23 mouse cellular contexts compared by ENCODE assay signal in genomic region chr7:70165501-70165900, GRCm38 (mm10).
DNase-seq lines count a peak whose midpoint lies in the region; ATAC-seq lines count a peak whose summit lies in the region.
"Had no signal": no experiment of that assay in that cellular context is flagged by ENCODE, and none has a peak within 500 bp of the region (broad histone marks: within the 10 kb centered on the region; RNA-seq: fewer than 3 reads in every experiment).

No protein-coding gene starts in this region.

- no peak for DNase-seq in hindbrain, embryonic 10.5 days (ENCODE audit: low spot score)
- DNase-seq: adrenal gland, adult 2 months; adrenal gland, postnatal 14 days; cerebellum, adult 11 months; cerebellum, adult 2 months; cerebellum, adult 9-11 months; cerebellum, postnatal 25 days; gastrocnemius, postnatal 10 days; gastrocnemius, postnatal 36 days; heart, postnatal 10 days; heart, postnatal 36 days had no signal

- no peak overlapping the region for H3K9ac ChIP-seq in forebrain, embryonic 12.5 days
- H3K9ac ChIP-seq in forebrain, embryonic 15.5 days (replicated peaks), result no peak overlapping the region
- no peak overlapping the region for H3K9ac ChIP-seq in hindbrain, embryonic 13.5 days
- no peak overlapping the region for H3K9ac ChIP-seq in midbrain, embryonic 12.5 days (replicated peaks)
- no peak overlapping the region for H3K9ac ChIP-seq in midbrain, embryonic 16.5 days (ENCODE audit: low read depth, low read length)
- H3K9ac ChIP-seq: embryonic facial prominence, embryonic 12.5 days; embryonic facial prominence, embryonic 15.5 days; heart, embryonic 12.5 days; heart, embryonic 15.5 days; hindbrain, embryonic 15.5 days had no signal

- H3K27ac ChIP-seq in forebrain, embryonic 12.5 days, result peak overlapping the region; percentile 72
- no peak overlapping the region for H3K27ac ChIP-seq in forebrain, embryonic 15.5 days (replicated peaks)
- H3K27ac ChIP-seq in hindbrain, embryonic 10.5 days, result peak overlapping the region; percentile 56; the same call in 1 of the 2 replicates
- no peak overlapping the region for H3K27ac ChIP-seq in hindbrain, embryonic 13.5 days
- H3K27ac ChIP-seq in midbrain, embryonic 12.5 days (replicated peaks), result peak overlapping the region; percentile 63
- no peak overlapping the region for H3K27ac ChIP-seq in midbrain, embryonic 16.5 days (ENCODE audit: low read length)
- H3K27ac ChIP-seq: embryonic facial prominence, embryonic 12.5 days; embryonic facial prominence, embryonic 15.5 days; heart, embryonic 15.5 days; hindbrain, embryonic 15.5 days had no signal

- H3K4me3 ChIP-seq in forebrain, embryonic 12.5 days (replicated peaks), result no peak overlapping the region
- no peak overlapping the region for H3K4me3 ChIP-seq in forebrain, embryonic 15.5 days
- H3K4me3 ChIP-seq in hindbrain, embryonic 10.5 days, result no peak overlapping the region
- no peak overlapping the region for H3K4me3 ChIP-seq in hindbrain, embryonic 13.5 days
- H3K4me3 ChIP-seq in midbrain, embryonic 12.5 days, result no peak overlapping the region
- no peak overlapping the region for H3K4me3 ChIP-seq in midbrain, embryonic 16.5 days (ENCODE audit: low read depth, low read length)
- H3K4me3 ChIP-seq: embryonic facial prominence, embryonic 12.5 days; embryonic facial prominence, embryonic 15.5 days; heart, embryonic 12.5 days; heart, embryonic 15.5 days; hindbrain, embryonic 15.5 days had no signal

- peaks cover 76% of the 10 kb centered on the region for H3K27me3 ChIP-seq in forebrain, embryonic 12.5 days
- peaks cover 86% of the 10 kb centered on the region for H3K27me3 ChIP-seq in forebrain, embryonic 15.5 days
- H3K27me3 ChIP-seq in hindbrain, embryonic 10.5 days (ENCODE audit: insufficient read depth, poor library complexity, severe bottlenecking), result peaks cover 92% of the 10 kb centered on the region
- H3K27me3 ChIP-seq in hindbrain, embryonic 13.5 days, result peaks cover 31% of the 10 kb centered on the region
- H3K27me3 ChIP-seq in midbrain, embryonic 12.5 days, result peaks cover 80% of the 10 kb centered on the region
- peaks cover 56% of the 10 kb centered on the region for H3K27me3 ChIP-seq in midbrain, embryonic 16.5 days (ENCODE audit: control insufficient read depth, insufficient read depth, low read depth, low read length)
- H3K27me3 ChIP-seq: embryonic facial prominence, embryonic 15.5 days; heart, embryonic 12.5 days; heart, embryonic 15.5 days had no signal

- ATAC-seq in forebrain, embryonic 12.5 days (ENCODE audit: low FRiP score), result no peak
- no peak for ATAC-seq in forebrain, embryonic 15.5 days (replicated peaks)
- no peak for ATAC-seq in hindbrain, embryonic 13.5 days (ENCODE audit: low FRiP score)
- no peak for ATAC-seq in midbrain, embryonic 12.5 days (ENCODE audit: low FRiP score, low read depth)
- no peak for ATAC-seq in midbrain, embryonic 16.5 days
- ATAC-seq: CD4-positive, CD25-positive, alpha-beta regulatory T cell, adult 4 months; intestine, postnatal 0 days had no signal

- no peaks in the 10 kb centered on the region for H3K9me3 ChIP-seq in forebrain, embryonic 12.5 days
- H3K9me3 ChIP-seq in forebrain, embryonic 15.5 days, result no peaks in the 10 kb centered on the region
- no peaks in the 10 kb centered on the region for H3K9me3 ChIP-seq in hindbrain, embryonic 10.5 days
- H3K9me3 ChIP-seq in hindbrain, embryonic 13.5 days, result no peaks in the 10 kb centered on the region
- no peaks in the 10 kb centered on the region for H3K9me3 ChIP-seq in midbrain, embryonic 12.5 days
- H3K9me3 ChIP-seq in midbrain, embryonic 16.5 days (replicated peaks; ENCODE audit: control insufficient read depth, low read length, poor library complexity, severe bottlenecking), result no peaks in the 10 kb centered on the region
- H3K9me3 ChIP-seq: embryonic facial prominence, embryonic 12.5 days; embryonic facial prominence, embryonic 15.5 days; heart, embryonic 12.5 days; heart, embryonic 15.5 days; hindbrain, embryonic 15.5 days had no signal

- H3K4me1 ChIP-seq in forebrain, embryonic 12.5 days, result peaks cover 15% of the 10 kb centered on the region
- H3K4me1 ChIP-seq in forebrain, embryonic 15.5 days, result no peaks in the 10 kb centered on the region
- peaks cover 33% of the 10 kb centered on the region for H3K4me1 ChIP-seq in hindbrain, embryonic 10.5 days (replicated peaks)
- H3K4me1 ChIP-seq in hindbrain, embryonic 13.5 days (replicated peaks), result no peaks in the 10 kb centered on the region
- H3K4me1 ChIP-seq in midbrain, embryonic 12.5 days, result peaks cover 17% of the 10 kb centered on the region
- H3K4me1 ChIP-seq in midbrain, embryonic 16.5 days (ENCODE audit: control insufficient read depth, insufficient read depth, low read length), result no peaks in the 10 kb centered on the region; the same call in 1 of the 2 replicates
- H3K4me1 ChIP-seq: embryonic facial prominence, embryonic 12.5 days; embryonic facial prominence, embryonic 15.5 days; heart, embryonic 12.5 days; heart, embryonic 15.5 days; hindbrain, embryonic 15.5 days had no signal

- no peak overlapping the region; the same call in 1 of the 2 replicates for H3K4me2 ChIP-seq in forebrain, embryonic 12.5 days
- no peak overlapping the region for H3K4me2 ChIP-seq in forebrain, embryonic 15.5 days (replicated peaks)
- no peak overlapping the region for H3K4me2 ChIP-seq in hindbrain, embryonic 13.5 days
- H3K4me2 ChIP-seq in midbrain, embryonic 12.5 days (replicated peaks), result no peak overlapping the region
- H3K4me2 ChIP-seq in midbrain, embryonic 16.5 days (ENCODE audit: low read length), result no peak overlapping the region
- H3K4me2 ChIP-seq: embryonic facial prominence, embryonic 12.5 days; embryonic facial prominence, embryonic 15.5 days; heart, embryonic 12.5 days; heart, embryonic 15.5 days; hindbrain, embryonic 15.5 days had no signal

- 17% methylated on average over 4 of the region's 4 CpGs for WGBS in forebrain, embryonic 12.5 days
- 17% methylated on average over 4 of the region's 4 CpGs for WGBS in forebrain, embryonic 15.5 days
- 38% methylated on average over 4 of the region's 4 CpGs for WGBS in hindbrain, embryonic 10.5 days
- WGBS in hindbrain, embryonic 13.5 days, result 50% methylated on average over 4 of the region's 4 CpGs
- 19% methylated on average over 4 of the region's 4 CpGs for whole genome bisulfite sequencing in midbrain, embryonic 12.5 days
- WGBS in midbrain, embryonic 16.5 days, result 23% methylated on average over 4 of the region's 4 CpGs

- no peaks in the 10 kb centered on the region for H3K36me3 ChIP-seq in forebrain, embryonic 12.5 days (replicated peaks)
- no peaks in the 10 kb centered on the region for H3K36me3 ChIP-seq in forebrain, embryonic 15.5 days
- H3K36me3 ChIP-seq in hindbrain, embryonic 10.5 days, result no peaks in the 10 kb centered on the region
- H3K36me3 ChIP-seq in hindbrain, embryonic 13.5 days, result no peaks in the 10 kb centered on the region
- H3K36me3 ChIP-seq in midbrain, embryonic 12.5 days, result no peaks in the 10 kb centered on the region
- H3K36me3 ChIP-seq in midbrain, embryonic 16.5 days (ENCODE audit: control insufficient read depth, insufficient read depth, low read length), result no peaks in the 10 kb centered on the region
- H3K36me3 ChIP-seq: embryonic facial prominence, embryonic 12.5 days; embryonic facial prominence, embryonic 15.5 days; heart, embryonic 12.5 days; heart, embryonic 15.5 days; hindbrain, embryonic 15.5 days had no signal

Comparison
In these comparisons a context has a peak if more than half of its experiments do, and no peak if none do; other contexts are left out.
1. H3K27ac ChIP-seq: peak in forebrain, embryonic 12.5 days (single experiment), hindbrain, embryonic 10.5 days (single experiment) and midbrain, embryonic 12.5 days (single experiment); none in forebrain, embryonic 15.5 days (single experiment), hindbrain, embryonic 13.5 days (single experiment) and midbrain, embryonic 16.5 days (single experiment).